Mouse (Mus musculus): ENCODE data around the gene Stk4. TPM values are rescaled to one million over a fixed set of nuclear protein-coding genes. Genes with fewer than 3 reads are reported as not detected.

Stk4 gene
- polyA plus RNA-seq, 1 experiment from 2014 or later: 15.2 TPM

DNA sequence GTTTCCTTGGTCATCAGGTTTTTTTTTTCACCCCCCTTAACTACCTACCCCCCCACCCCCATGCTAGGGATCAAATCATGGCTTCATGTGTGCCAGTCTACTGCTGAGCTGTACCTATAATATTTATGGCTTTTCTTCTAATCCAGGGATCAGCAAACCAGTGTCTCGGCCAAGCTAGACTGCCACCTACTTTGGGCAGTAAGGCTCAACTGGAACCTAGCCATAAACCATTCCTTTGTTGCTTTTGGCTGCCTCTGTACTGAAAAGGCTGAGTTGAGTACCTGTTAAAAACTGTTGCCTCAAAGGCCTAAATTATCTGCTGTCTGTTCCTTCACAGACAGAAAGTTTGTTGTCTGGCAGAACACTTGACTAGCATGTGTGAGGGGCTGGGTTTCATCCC, 31.8 kb downstream of the Stk4 start:
- Histone ChIP-seq H3K4me3 (replicated peaks; ENCODE audit: low read depth, low read length) (no peak overlapping the region), H3K4me2 (ENCODE audit: low read length) (no peak overlapping the region), H3K36me3 (ENCODE audit: insufficient read depth, low read length) (peaks cover 34% of the 10 kb centered on the region), H3K27ac (no peak overlapping the region), H3K27me3 (ENCODE audit: insufficient read depth, low read length) (no peaks in the 10 kb centered on the region), H3K9me3 (replicated peaks; ENCODE audit: low read length) (no peaks in the 10 kb centered on the region), H3K9ac (ENCODE audit: low read depth, low read length) (no peak overlapping the region), H3K4me1 (replicated peaks; ENCODE audit: insufficient read depth, low read length) (no peaks in the 10 kb centered on the region)
- no peak for DNase-seq (ENCODE audit: low spot score)
- WGBS: 63% methylated on average over 1 of the region's 1 CpGs
- TF ChIP-seq CTCF (IDR thresholded peaks at IDR 0.05; ENCODE audit: low read depth): no peak
- ATAC-seq (replicated peaks; ENCODE audit: low FRiP score, low read depth): no peak

DNA sequence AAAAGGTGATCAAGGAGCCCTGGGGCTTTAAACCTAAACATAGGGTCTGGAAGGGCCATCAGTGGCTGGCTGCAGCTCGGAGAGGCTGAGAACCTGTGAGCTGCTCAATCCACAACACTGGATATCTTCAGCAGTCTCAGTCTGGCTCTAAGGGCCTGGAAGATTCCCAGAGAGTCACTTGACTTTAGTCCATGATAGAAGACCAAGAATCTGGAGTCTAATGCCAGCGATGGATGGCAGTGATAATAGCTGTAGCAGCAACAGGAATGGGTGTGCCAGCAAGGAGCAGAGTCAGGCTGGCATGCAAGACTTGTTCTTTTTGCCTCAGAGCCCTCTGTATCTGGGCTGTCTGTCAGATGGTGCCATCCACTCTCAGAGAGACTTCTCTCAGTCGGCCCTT, 32.2 kb downstream of the Stk4 start:
- WGBS: 92% methylated on average over 3 of the region's 3 CpGs
- no peaks in the 10 kb centered on the region for H3K4me1 ChIP-seq (replicated peaks; ENCODE audit: insufficient read depth, low read length)
- H3K9me3 ChIP-seq (replicated peaks; ENCODE audit: low read length): no peaks in the 10 kb centered on the region
- H3K27ac ChIP-seq: no peak overlapping the region
- ATAC-seq (replicated peaks; ENCODE audit: low FRiP score, low read depth) (no peak), DNase-seq (ENCODE audit: low spot score) (no peak)
- no peak overlapping the region for H3K4me2 ChIP-seq (ENCODE audit: low read length)
- H3K36me3 ChIP-seq (ENCODE audit: insufficient read depth, low read length): peaks cover 34% of the 10 kb centered on the region
- H3K9ac ChIP-seq (ENCODE audit: low read depth, low read length): no peak overlapping the region
- no peak overlapping the region for H3K4me3 ChIP-seq (replicated peaks; ENCODE audit: low read depth, low read length)
- no peak for TF ChIP-seq CTCF (IDR thresholded peaks at IDR 0.05; ENCODE audit: low read depth)
- H3K27me3 ChIP-seq (ENCODE audit: insufficient read depth, low read length): no peaks in the 10 kb centered on the region

DNA sequence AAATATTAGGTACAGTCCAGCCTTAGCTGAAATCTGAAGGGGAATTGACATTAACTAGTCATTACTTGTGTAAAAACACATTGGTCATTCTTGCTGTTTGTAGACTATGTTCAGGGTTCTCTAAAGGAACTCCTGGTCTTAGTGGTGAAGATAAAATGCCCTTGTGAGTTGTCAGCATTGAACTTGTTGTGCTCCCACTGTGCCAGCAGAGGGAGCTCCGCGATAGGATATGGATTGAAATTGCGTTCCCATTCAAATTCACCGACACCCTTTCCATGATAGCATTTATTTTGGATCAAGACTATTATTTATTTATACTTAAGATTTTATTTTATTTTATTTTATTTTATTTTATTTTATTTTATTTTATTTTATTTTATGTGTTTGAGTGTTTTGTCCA, 33.4 kb downstream of the Stk4 start:
- Histone ChIP-seq H3K4me3 (replicated peaks; ENCODE audit: low read depth, low read length) (no peak overlapping the region), H3K27me3 (ENCODE audit: insufficient read depth, low read length) (no peaks in the 10 kb centered on the region), H3K9ac (ENCODE audit: low read depth, low read length) (no peak overlapping the region), H3K4me1 (replicated peaks; ENCODE audit: insufficient read depth, low read length) (no peaks in the 10 kb centered on the region), H3K36me3 (ENCODE audit: insufficient read depth, low read length) (peaks cover 31% of the 10 kb centered on the region), H3K4me2 (ENCODE audit: low read length) (no peak overlapping the region), H3K9me3 (replicated peaks; ENCODE audit: low read length) (no peaks in the 10 kb centered on the region), H3K27ac (no peak overlapping the region)
- peak; percentile 79 for DNase-seq (ENCODE audit: low spot score)
- TF ChIP-seq CTCF (IDR thresholded peaks at IDR 0.05; ENCODE audit: low read depth): peak; percentile 89
- WGBS: 25% methylated on average over 4 of the region's 4 CpGs
- no peak for ATAC-seq (replicated peaks; ENCODE audit: low FRiP score, low read depth)

DNA sequence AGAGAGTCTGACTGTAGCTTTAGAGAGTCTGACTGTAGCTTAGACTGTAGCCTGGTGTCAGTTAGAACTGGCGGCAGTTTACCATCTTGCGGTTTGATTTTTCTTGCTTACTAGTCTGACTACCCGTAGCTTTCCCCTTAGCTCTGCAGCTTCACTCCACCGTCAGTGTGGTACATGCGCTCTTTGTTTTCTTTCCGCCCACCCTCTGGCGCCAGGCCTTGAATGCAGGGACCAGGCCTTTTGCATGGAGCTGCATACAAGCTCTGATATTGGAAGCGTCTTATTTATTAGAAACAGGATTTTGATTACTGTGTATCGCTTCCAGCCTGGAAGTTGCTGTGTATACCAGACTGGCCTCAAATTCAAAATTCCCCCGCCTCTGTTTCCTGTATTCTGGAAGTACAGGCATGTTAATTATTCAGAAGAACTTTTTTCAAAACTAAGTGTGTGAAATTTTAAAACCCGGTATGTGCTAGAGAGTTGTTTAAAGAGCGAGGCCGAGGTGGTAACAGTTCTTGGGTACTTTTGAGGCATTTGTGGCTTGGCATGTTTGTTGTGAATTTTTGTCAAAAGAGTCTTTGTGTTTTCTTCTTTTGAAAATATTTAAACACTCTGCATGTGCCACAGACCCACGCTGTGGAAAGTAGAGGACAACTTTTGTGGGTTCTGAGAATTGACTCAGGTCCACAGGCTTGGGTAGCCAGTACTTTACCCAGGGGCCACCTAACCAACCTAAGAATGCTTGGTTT, 36.3 kb downstream of the Stk4 start:
- no peaks in the 10 kb centered on the region for H3K4me1 ChIP-seq (replicated peaks; ENCODE audit: insufficient read depth, low read length)
- no peak overlapping the region for H3K4me3 ChIP-seq (replicated peaks; ENCODE audit: low read depth, low read length)
- H3K27me3 ChIP-seq (ENCODE audit: insufficient read depth, low read length): no peaks in the 10 kb centered on the region
- no peak for DNase-seq (ENCODE audit: low spot score)
- 90% methylated on average over 14 of the region's 14 CpGs for WGBS
- H3K9ac ChIP-seq (ENCODE audit: low read depth, low read length): no peak overlapping the region
- H3K27ac ChIP-seq: no peak overlapping the region
- TF ChIP-seq CTCF (IDR thresholded peaks at IDR 0.05; ENCODE audit: low read depth): no peak
- H3K36me3 ChIP-seq (ENCODE audit: insufficient read depth, low read length): 0 out of 2 replicates have a peak, but pooled peaks cover 8% of the 10 kb centered on the region
- ATAC-seq (replicated peaks; ENCODE audit: low FRiP score, low read depth): no peak
- no peak overlapping the region for H3K4me2 ChIP-seq (ENCODE audit: low read length)
- H3K9me3 ChIP-seq (replicated peaks; ENCODE audit: low read length): no peaks in the 10 kb centered on the region

DNA sequence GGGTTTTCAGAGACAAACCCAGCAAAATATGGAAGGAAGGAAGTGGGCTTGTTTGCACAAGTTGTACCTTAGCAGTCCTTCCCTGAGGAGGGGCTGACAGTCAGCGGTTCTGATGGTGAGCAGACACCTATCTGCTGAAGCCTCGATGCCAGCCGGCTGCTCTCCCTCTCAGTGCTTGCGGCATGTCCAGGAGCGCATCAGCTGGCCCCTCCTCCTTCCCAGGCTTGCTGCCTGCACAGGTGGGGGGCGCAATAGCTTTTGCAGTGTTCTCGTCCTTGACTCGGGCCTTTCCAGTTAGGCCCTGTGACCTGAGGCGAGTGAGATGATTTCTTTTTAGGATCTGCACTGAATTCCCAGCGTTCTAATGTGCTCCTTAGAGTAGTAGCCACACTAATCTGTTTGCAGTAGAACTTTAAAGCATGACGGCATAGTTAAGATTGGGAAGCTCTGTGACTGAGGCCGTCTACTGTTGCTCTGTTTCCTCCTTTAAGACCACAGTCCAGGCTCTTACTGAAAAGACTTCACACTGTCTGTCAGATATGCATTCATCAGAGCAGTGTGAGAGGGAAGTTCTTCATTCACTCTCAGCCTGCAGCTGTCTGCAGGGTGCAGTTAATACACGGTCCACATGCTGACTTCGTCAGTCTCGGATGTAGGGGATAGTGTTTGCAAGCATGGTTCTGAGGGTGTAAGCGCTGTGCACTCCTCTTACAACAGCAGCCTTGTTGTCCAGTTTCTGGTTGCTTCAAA, 37.2 kb downstream of the Stk4 start:
- 82% methylated on average over 16 of the region's 16 CpGs for WGBS
- Histone ChIP-seq H3K9ac (ENCODE audit: low read depth, low read length) (no peak overlapping the region), H3K27me3 (ENCODE audit: insufficient read depth, low read length) (no peaks in the 10 kb centered on the region), H3K4me2 (ENCODE audit: low read length) (no peak overlapping the region), H3K4me3 (replicated peaks; ENCODE audit: low read depth, low read length) (no peak overlapping the region), H3K9me3 (replicated peaks; ENCODE audit: low read length) (no peaks in the 10 kb centered on the region), H3K4me1 (replicated peaks; ENCODE audit: insufficient read depth, low read length) (no peaks in the 10 kb centered on the region), H3K27ac (no peak overlapping the region), H3K36me3 (ENCODE audit: insufficient read depth, low read length) (0 out of 2 replicates have a peak, but pooled peaks cover 8% of the 10 kb centered on the region)
- DNase-seq (ENCODE audit: low spot score) (no peak), ATAC-seq (replicated peaks; ENCODE audit: low FRiP score, low read depth) (no peak)
- TF ChIP-seq CTCF (IDR thresholded peaks at IDR 0.05; ENCODE audit: low read depth): no peak

DNA sequence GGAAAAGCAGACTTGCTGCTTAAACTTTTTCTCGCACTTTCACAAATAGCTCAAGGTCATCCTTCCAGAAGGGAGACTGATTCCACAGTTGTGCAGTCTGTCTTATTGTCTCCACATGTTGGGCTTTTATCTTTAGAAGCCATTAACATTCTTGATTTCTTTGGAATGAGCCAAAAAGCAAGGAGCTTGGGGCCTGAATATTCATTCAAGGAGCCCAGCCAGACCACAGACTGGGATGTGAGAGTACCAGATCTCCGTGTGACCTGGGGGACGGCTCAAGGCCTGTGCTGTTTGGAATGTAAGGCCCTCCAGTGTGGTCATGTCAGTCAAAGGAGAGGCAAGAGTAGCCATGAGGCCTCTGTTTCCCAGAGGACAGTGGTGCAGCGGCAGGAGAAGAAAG, 38.4 kb downstream of the Stk4 start:
- 62% methylated on average over 4 of the region's 4 CpGs for WGBS
- H3K27me3 ChIP-seq (ENCODE audit: insufficient read depth, low read length): no peaks in the 10 kb centered on the region
- H3K27ac ChIP-seq: no peak overlapping the region
- ATAC-seq (replicated peaks; ENCODE audit: low FRiP score, low read depth) (no peak), DNase-seq (ENCODE audit: low spot score) (no peak)
- no peak for TF ChIP-seq CTCF (IDR thresholded peaks at IDR 0.05; ENCODE audit: low read depth)
- no peak overlapping the region for H3K4me3 ChIP-seq (replicated peaks; ENCODE audit: low read depth, low read length)
- H3K9ac ChIP-seq (ENCODE audit: low read depth, low read length): no peak overlapping the region
- H3K9me3 ChIP-seq (replicated peaks; ENCODE audit: low read length): no peaks in the 10 kb centered on the region
- no peaks in the 10 kb centered on the region for H3K4me1 ChIP-seq (replicated peaks; ENCODE audit: insufficient read depth, low read length)
- no peak overlapping the region for H3K4me2 ChIP-seq (ENCODE audit: low read length)
- 0 out of 2 replicates have a peak, but pooled peaks cover 8% of the 10 kb centered on the region for H3K36me3 ChIP-seq (ENCODE audit: insufficient read depth, low read length)

Data from kidney, postnatal 0 days (tissue).